8 mouse cellular contexts compared by ENCODE assay signal in genomic region chr10:93919227-93919626, GRCm38 (mm10). TPM values are rescaled to one million over a fixed set of nuclear protein-coding genes. Genes with fewer than 3 reads are reported as not detected.
DNase-seq lines count a peak whose midpoint lies in the region; ATAC-seq lines count a peak whose summit lies in the region.

No protein-coding gene starts in this region.

- H3K4me3 ChIP-seq in hindbrain, embryonic 15.5 days = no peak overlapping the region
- no peak overlapping the region for H3K4me3 ChIP-seq in hindbrain, embryonic 10.5 days
- H3K4me3 ChIP-seq in kidney, embryonic 14.5 days (ENCODE audit: low read length) = no peak overlapping the region

- no peak overlapping the region for H3K9ac ChIP-seq in hindbrain, embryonic 15.5 days
- no peak overlapping the region for H3K9ac ChIP-seq in kidney, embryonic 14.5 days (ENCODE audit: low read depth, low read length)

- no peaks in the 10 kb centered on the region for H3K36me3 ChIP-seq in hindbrain, embryonic 15.5 days
- no peaks in the 10 kb centered on the region for H3K36me3 ChIP-seq in hindbrain, embryonic 10.5 days
- H3K36me3 ChIP-seq in kidney, embryonic 14.5 days (ENCODE audit: control insufficient read depth, insufficient read depth, low read length) = no peaks in the 10 kb centered on the region

- DNase-seq in hindbrain, embryonic 10.5 days (ENCODE audit: low spot score) = no peak
- DNase-seq in adrenal gland, postnatal 14 days = peak; percentile 37
- peak; percentile 34 to 43 for DNase-seq in gastrocnemius, postnatal 36 days
- peak; percentile 36 for DNase-seq in lung, postnatal 25 days (ENCODE audit: low spot score)
- DNase-seq in thymus, postnatal 36 days = no peak

- WGBS in hindbrain, embryonic 15.5 days = 69% methylated on average over 13 of the region's 13 CpGs
- WGBS in hindbrain, embryonic 10.5 days = 79% methylated on average over 13 of the region's 13 CpGs
- 69% methylated on average over 13 of the region's 13 CpGs for WGBS in kidney, embryonic 14.5 days

- H3K27me3 ChIP-seq in hindbrain, embryonic 15.5 days = no peaks in the 10 kb centered on the region
- H3K27me3 ChIP-seq in hindbrain, embryonic 10.5 days (ENCODE audit: insufficient read depth, poor library complexity, severe bottlenecking) = 0 out of 2 replicates have a peak, but pooled peaks cover 5% of the 10 kb centered on the region
- peaks cover 3% of the 10 kb centered on the region; the same call in 1 of the 2 replicates for H3K27me3 ChIP-seq in kidney, embryonic 14.5 days (ENCODE audit: control insufficient read depth, insufficient read depth, low read length)

- no peak overlapping the region for H3K4me2 ChIP-seq in hindbrain, embryonic 15.5 days
- no peak overlapping the region for H3K4me2 ChIP-seq in kidney, embryonic 14.5 days (replicated peaks; ENCODE audit: low read depth, low read length)

- H3K27ac ChIP-seq in hindbrain, embryonic 15.5 days (replicated peaks) = peak overlapping the region; percentile 55
- H3K27ac ChIP-seq in hindbrain, embryonic 10.5 days = no peak overlapping the region
- peak overlapping the region; percentile 19; the same call in 1 of the 2 replicates for H3K27ac ChIP-seq in kidney, embryonic 14.5 days (ENCODE audit: low read depth, low read length)

- H3K4me1 ChIP-seq in hindbrain, embryonic 15.5 days (replicated peaks) = 0 out of 2 replicates have a peak, but pooled peaks cover 2% of the 10 kb centered on the region
- peaks cover 16% of the 10 kb centered on the region for H3K4me1 ChIP-seq in hindbrain, embryonic 10.5 days (replicated peaks)
- no peaks in the 10 kb centered on the region for H3K4me1 ChIP-seq in kidney, embryonic 14.5 days (ENCODE audit: control insufficient read depth, insufficient read depth, low read length)

- no peak for ATAC-seq in hindbrain, embryonic 15.5 days (ENCODE audit: low FRiP score, low read depth)
- no peak for ATAC-seq in kidney, embryonic 14.5 days (ENCODE audit: low FRiP score, low TSS enrichment)
- ATAC-seq in inflammation-experienced regulatory T-cells, adult 6 months = no peak

- H3K9me3 ChIP-seq in hindbrain, embryonic 15.5 days = no peaks in the 10 kb centered on the region
- no peaks in the 10 kb centered on the region for H3K9me3 ChIP-seq in hindbrain, embryonic 10.5 days
- no peaks in the 10 kb centered on the region for H3K9me3 ChIP-seq in kidney, embryonic 14.5 days (ENCODE audit: control insufficient read depth, low read length)

- intact Hi-C loops in gastrocnemius, postnatal 36 days (cut with DNase I) = no loop called here

RNA-seq across cellular contexts. Expression of gene Metap2, which starts 22.3 kb away (rescaled TPM):
- polyA plus RNA-seq in hindbrain, embryonic 15.5 days (2015; fragmentation: Nextera tagmentation; extraction: Ambion mirVana) = 153 and 156 TPM in 2 replicates
- 198 and 220 TPM in 2 replicates for polyA plus RNA-seq in hindbrain, embryonic 10.5 days (2016; fragmentation: Nextera tagmentation; extraction: Ambion mirVana)
- total RNA-seq in adrenal gland, postnatal 14 days (2021) = 239 and 243 TPM in 2 replicates
- total RNA-seq in gastrocnemius, postnatal 36 days (2021) = 100 to 1,000 TPM; 156 to 159 TPM
- polyA plus RNA-seq in kidney, embryonic 14.5 days (2014; fragmentation: Nextera tagmentation; extraction: Ambion mirVana) = 212 and 221 TPM in 2 replicates
- 100 to 1,000 TPM; 177 to 252 (median 239) TPM for polyA plus RNA-seq in inflammation-experienced regulatory T-cells, adult 6 months (2017; shearing (Covaris generic))

Comparison
In these comparisons a context has a peak if more than half of its experiments do, and no peak if none do; other contexts are left out.
1. DNase-seq: peak in adrenal gland, postnatal 14 days (single experiment), gastrocnemius, postnatal 36 days (2 of 2) and lung, postnatal 25 days (single experiment); none in hindbrain, embryonic 10.5 days (single experiment) and thymus, postnatal 36 days (0 of 2).